Mouse (Mus musculus) kidney, postnatal 10 days (tissue): Measurements from ENCODE around the gene Kif9.
A peak's percentile ranks its signal among the peaks of the same experiment; 100 is the strongest.

Experiments
- DNase-seq: peaks from one replicate; pipeline ENCODE4 v3.0.0; 2021; ENCODE audit warnings: mixed read lengths

Kif9 gene

GRCm38 (mm10) chr9:110476124-110477091 lies at the start of gene Kif9, which contains the start of gene Klhl18:
Gene Kif9, plus strand, starts transcription at chr9:110476958.
Gene Klhl18, minus strand, starts transcription at chr9:110476694.
- peak; percentile 99 for DNase-seq

GRCm38 (mm10) chr9:110431241-110431640 lies 45.5 kb upstream of the Kif9 start:
- no peak for DNase-seq

GRCm38 (mm10) chr9:110433045-110433444 lies 43.7 kb upstream of the Kif9 start:
- DNase-seq = no peak

- no peak for DNase-seq
Observed at GRCm38 (mm10) chr9:110436041-110436440, 40.7 kb upstream of the Kif9 start.

- no peak for DNase-seq
Observed at GRCm38 (mm10) chr9:110440049-110440448, 36.7 kb upstream of the Kif9 start.

GRCm38 (mm10) chr9:110440559-110440958 lies 36.2 kb upstream of the Kif9 start:
- no peak for DNase-seq

GRCm38 (mm10) chr9:110448356-110448755 lies 28.4 kb upstream of the Kif9 start:
- DNase-seq = no peak

- peak; percentile 85 for DNase-seq
Observed at GRCm38 (mm10) chr9:110448857-110449617, 27.7 kb upstream of the Kif9 start.

- DNase-seq = no peak
Observed at GRCm38 (mm10) chr9:110452523-110452922, 24.2 kb upstream of the Kif9 start.

- no peak for DNase-seq
Observed at GRCm38 (mm10) chr9:110457926-110458325, 18.8 kb upstream of the Kif9 start.

GRCm38 (mm10) chr9:110459145-110459727 lies 17.5 kb upstream of the Kif9 start:
- DNase-seq = peak; percentile 25

GRCm38 (mm10) chr9:110460884-110461815 lies 15.6 kb upstream of the Kif9 start:
- no peak for DNase-seq

- no peak for DNase-seq
Observed at GRCm38 (mm10) chr9:110462321-110462720, 14.4 kb upstream of the Kif9 start.

GRCm38 (mm10) chr9:110463983-110464591 lies 12.7 kb upstream of the Kif9 start:
- no peak for DNase-seq

- DNase-seq = no peak
Observed at GRCm38 (mm10) chr9:110465336-110465735, 11.4 kb upstream of the Kif9 start.

GRCm38 (mm10) chr9:110466179-110466578 lies 10.6 kb upstream of the Kif9 start:
- DNase-seq = no peak

- DNase-seq = no peak
Observed at GRCm38 (mm10) chr9:110477951-110478350, 1.2 kb downstream of the Kif9 start.

GRCm38 (mm10) chr9:110478639-110479038 lies 1.9 kb downstream of the Kif9 start:
- no peak for DNase-seq

GRCm38 (mm10) chr9:110488841-110489240 lies 12.1 kb downstream of the Kif9 start:
- DNase-seq = no peak

- DNase-seq = peak; percentile 22
Observed at GRCm38 (mm10) chr9:110490913-110491312, 14.2 kb downstream of the Kif9 start.

GRCm38 (mm10) chr9:110525737-110526136 lies 49.0 kb downstream of the Kif9 start:
- no peak for DNase-seq
